Mouse (Mus musculus): ENCODE measurements around the gene A630089N07Rik. TPM values are rescaled to one million over a fixed set of nuclear protein-coding genes. Genes with fewer than 3 reads are reported as not detected.
A peak's percentile ranks its signal among the peaks of the same experiment; 100 is the strongest.

The A630089N07Rik gene
- polyA plus RNA-seq, 1 experiment from 2014 or later: 6.9 TPM

- no peaks in the 10 kb centered on the region for H3K36me3 ChIP-seq (ENCODE audit: control insufficient read depth, insufficient read depth)
- no peak overlapping the region for H3K27ac ChIP-seq (ENCODE audit: low read length)
- no peak overlapping the region for H3K9ac ChIP-seq (ENCODE audit: low read depth, low read length)
- ATAC-seq (ENCODE audit: low read depth): peak; percentile 82
- no peaks in the 10 kb centered on the region; the same call in 1 of the 2 replicates for H3K4me1 ChIP-seq (ENCODE audit: control insufficient read depth, low read depth, low read length)
- no peaks in the 10 kb centered on the region for H3K9me3 ChIP-seq (replicated peaks; ENCODE audit: control insufficient read depth, low read length)
- no peak overlapping the region for H3K4me2 ChIP-seq (ENCODE audit: low read depth, low read length)
- H3K4me3 ChIP-seq (ENCODE audit: low read depth, low read length): no peak overlapping the region
- H3K27me3 ChIP-seq (ENCODE audit: control insufficient read depth, insufficient read depth, low read depth, low read length): no peaks in the 10 kb centered on the region
- 17% methylated on average over 1 of the region's 1 CpGs for WGBS (ENCODE audit: insufficient replicate concordance)
Measured at GRCm38 (mm10) chr16:97977277-97977676, 105.0 kb downstream of the A630089N07Rik start.

GRCm38 (mm10) chr16:97963956-97964540 lies 118.2 kb downstream of the A630089N07Rik start:
- Histone ChIP-seq H3K27me3 (ENCODE audit: control insufficient read depth, insufficient read depth, low read depth, low read length) (no peaks in the 10 kb centered on the region), H3K36me3 (ENCODE audit: control insufficient read depth, insufficient read depth) (no peaks in the 10 kb centered on the region), H3K4me1 (ENCODE audit: control insufficient read depth, low read depth, low read length) (peaks cover 20% of the 10 kb centered on the region), H3K27ac (ENCODE audit: low read length) (no peak overlapping the region), H3K9ac (ENCODE audit: low read depth, low read length) (no peak overlapping the region), H3K4me2 (ENCODE audit: low read depth, low read length) (no peak overlapping the region), H3K9me3 (replicated peaks; ENCODE audit: control insufficient read depth, low read length) (no peaks in the 10 kb centered on the region), H3K4me3 (ENCODE audit: low read depth, low read length) (no peak overlapping the region)
- 51% methylated on average over 3 of the region's 3 CpGs for WGBS (ENCODE audit: insufficient replicate concordance)
- ATAC-seq (ENCODE audit: low read depth): no peak

GRCm38 (mm10) chr16:97962151-97962948 lies 119.9 kb downstream of the A630089N07Rik start, which contains the start of the genes C2cd2 and Zbtb21:
Gene C2cd2 (minus strand): TSS chr16:97962598.
Gene Zbtb21 (minus strand): TSS chr16:97962622.
- Histone ChIP-seq H3K4me1 (ENCODE audit: control insufficient read depth, low read depth, low read length) (peaks cover 35% of the 10 kb centered on the region), H3K36me3 (ENCODE audit: control insufficient read depth, insufficient read depth) (no peaks in the 10 kb centered on the region), H3K9me3 (replicated peaks; ENCODE audit: control insufficient read depth, low read length) (no peaks in the 10 kb centered on the region), H3K27ac (ENCODE audit: low read length) (peak within 1 kb of the TSS; percentile 93), H3K27me3 (ENCODE audit: control insufficient read depth, insufficient read depth, low read depth, low read length) (no peaks in the 10 kb centered on the region), H3K4me2 (ENCODE audit: low read depth, low read length) (peak within 1 kb of the TSS; percentile 78), H3K4me3 (ENCODE audit: low read depth, low read length) (peak within 1 kb of the TSS; percentile 87), H3K9ac (ENCODE audit: low read depth, low read length) (peak within 1 kb of the TSS; percentile 78)
- peak; percentile 95 for ATAC-seq (ENCODE audit: low read depth)
- under 1% methylated on average over 78 of the region's 78 CpGs for WGBS (ENCODE audit: insufficient replicate concordance)

GRCm38 (mm10) chr16:97961381-97962150 lies 120.7 kb downstream of the A630089N07Rik start:
- Histone ChIP-seq H3K9me3 (replicated peaks; ENCODE audit: control insufficient read depth, low read length) (no peaks in the 10 kb centered on the region), H3K36me3 (ENCODE audit: control insufficient read depth, insufficient read depth) (no peaks in the 10 kb centered on the region), H3K4me3 (ENCODE audit: low read depth, low read length) (peak overlapping the region; percentile 87), H3K9ac (ENCODE audit: low read depth, low read length) (peak overlapping the region; percentile 78), H3K4me1 (ENCODE audit: control insufficient read depth, low read depth, low read length) (peaks cover 36% of the 10 kb centered on the region), H3K27me3 (ENCODE audit: control insufficient read depth, insufficient read depth, low read depth, low read length) (no peaks in the 10 kb centered on the region), H3K27ac (ENCODE audit: low read length) (peak overlapping the region; percentile 93), H3K4me2 (ENCODE audit: low read depth, low read length) (peak overlapping the region; percentile 78)
- 4% methylated on average over 35 of the region's 36 CpGs for WGBS (ENCODE audit: insufficient replicate concordance)
- no peak for ATAC-seq (ENCODE audit: low read depth)

GRCm38 (mm10) chr16:97960348-97960747 lies 121.9 kb downstream of the A630089N07Rik start:
- H3K4me1 ChIP-seq (ENCODE audit: control insufficient read depth, low read depth, low read length): peaks cover 36% of the 10 kb centered on the region
- WGBS (ENCODE audit: insufficient replicate concordance): 58% methylated on average over 3 of the region's 3 CpGs
- H3K4me3 ChIP-seq (ENCODE audit: low read depth, low read length): no peak overlapping the region
- H3K27me3 ChIP-seq (ENCODE audit: control insufficient read depth, insufficient read depth, low read depth, low read length): no peaks in the 10 kb centered on the region
- H3K9ac ChIP-seq (ENCODE audit: low read depth, low read length): no peak overlapping the region
- H3K36me3 ChIP-seq (ENCODE audit: control insufficient read depth, insufficient read depth): no peaks in the 10 kb centered on the region
- no peaks in the 10 kb centered on the region for H3K9me3 ChIP-seq (replicated peaks; ENCODE audit: control insufficient read depth, low read length)
- ATAC-seq (ENCODE audit: low read depth): no peak
- no peak overlapping the region; the same call in 1 of the 2 replicates for H3K4me2 ChIP-seq (ENCODE audit: low read depth, low read length)
- peak overlapping the region; percentile 12; the same call in 1 of the 2 replicates for H3K27ac ChIP-seq (ENCODE audit: low read length)

- H3K4me3 ChIP-seq (ENCODE audit: low read depth, low read length): no peak overlapping the region
- no peak for ATAC-seq (ENCODE audit: low read depth)
- H3K36me3 ChIP-seq (ENCODE audit: control insufficient read depth, insufficient read depth): no peaks in the 10 kb centered on the region
- peaks cover 40% of the 10 kb centered on the region for H3K4me1 ChIP-seq (ENCODE audit: control insufficient read depth, low read depth, low read length)
- H3K27ac ChIP-seq (ENCODE audit: low read length): 0 out of 2 replicates have a peak overlapping the region, but pooled peaks have one; percentile 21
- no peak overlapping the region for H3K9ac ChIP-seq (ENCODE audit: low read depth, low read length)
- H3K27me3 ChIP-seq (ENCODE audit: control insufficient read depth, insufficient read depth, low read depth, low read length): no peaks in the 10 kb centered on the region
- no peak overlapping the region for H3K4me2 ChIP-seq (ENCODE audit: low read depth, low read length)
- no peaks in the 10 kb centered on the region for H3K9me3 ChIP-seq (replicated peaks; ENCODE audit: control insufficient read depth, low read length)
Measured at GRCm38 (mm10) chr16:97958401-97958973, 123.8 kb downstream of the A630089N07Rik start.

GRCm38 (mm10) chr16:97957626-97958025 lies 124.6 kb downstream of the A630089N07Rik start:
- H3K9ac ChIP-seq (ENCODE audit: low read depth, low read length): no peak overlapping the region
- no peaks in the 10 kb centered on the region for H3K9me3 ChIP-seq (replicated peaks; ENCODE audit: control insufficient read depth, low read length)
- no peaks in the 10 kb centered on the region for H3K36me3 ChIP-seq (ENCODE audit: control insufficient read depth, insufficient read depth)
- H3K4me1 ChIP-seq (ENCODE audit: control insufficient read depth, low read depth, low read length): peaks cover 44% of the 10 kb centered on the region
- no peaks in the 10 kb centered on the region for H3K27me3 ChIP-seq (ENCODE audit: control insufficient read depth, insufficient read depth, low read depth, low read length)
- H3K27ac ChIP-seq (ENCODE audit: low read length): peak overlapping the region; percentile 8; the same call in 1 of the 2 replicates
- no peak overlapping the region for H3K4me3 ChIP-seq (ENCODE audit: low read depth, low read length)
- no peak for ATAC-seq (ENCODE audit: low read depth)
- no peak overlapping the region for H3K4me2 ChIP-seq (ENCODE audit: low read depth, low read length)

- peaks cover 48% of the 10 kb centered on the region for H3K4me1 ChIP-seq (ENCODE audit: control insufficient read depth, low read depth, low read length)
- H3K9me3 ChIP-seq (replicated peaks; ENCODE audit: control insufficient read depth, low read length): no peaks in the 10 kb centered on the region
- no peak for ATAC-seq (ENCODE audit: low read depth)
- no peak overlapping the region for H3K27ac ChIP-seq (ENCODE audit: low read length)
- H3K4me2 ChIP-seq (ENCODE audit: low read depth, low read length): no peak overlapping the region
- no peaks in the 10 kb centered on the region for H3K27me3 ChIP-seq (ENCODE audit: control insufficient read depth, insufficient read depth, low read depth, low read length)
- WGBS (ENCODE audit: insufficient replicate concordance): 83% methylated on average over 2 of the region's 2 CpGs
- peaks cover 2% of the 10 kb centered on the region; the same call in 1 of the 2 replicates for H3K36me3 ChIP-seq (ENCODE audit: control insufficient read depth, insufficient read depth)
- H3K9ac ChIP-seq (ENCODE audit: low read depth, low read length): no peak overlapping the region
- H3K4me3 ChIP-seq (ENCODE audit: low read depth, low read length): no peak overlapping the region
Measured at GRCm38 (mm10) chr16:97956011-97956410, 126.2 kb downstream of the A630089N07Rik start.

Measured in liver, embryonic 16.5 days (tissue).